Mouse (Mus musculus) R1 (cell line): Measurements from ENCODE around the gene Cfap45.

ENCODE experiments used
- DNase-seq: peaks from one replicate; pipeline ENCODE4 v3.0.0-alpha.2; 2018; ENCODE audit warnings: low read depth, low spot score

Cfap45 gene

GRCm38 (mm10) chr1:172520576-172521440 is at the start of gene Cfap45:
TSS of gene Cfap45 (plus strand) at chr1:172520801.
- DNase-seq, result peak; percentile 99

GRCm38 (mm10) chr1:172472909-172473308 is 47.7 kb upstream of the Cfap45 start:
- no peak for DNase-seq

GRCm38 (mm10) chr1:172474196-172474595 is 46.4 kb upstream of the Cfap45 start:
- DNase-seq, result no peak

GRCm38 (mm10) chr1:172475054-172475741 is 45.4 kb upstream of the Cfap45 start, which contains the start of gene Slamf9:
TSS of gene Slamf9 (plus strand) at chr1:172475358.
- no peak for DNase-seq

- DNase-seq, result no peak
Observed at GRCm38 (mm10) chr1:172478020-172478419, 42.6 kb upstream of the Cfap45 start.

- no peak for DNase-seq
Observed at GRCm38 (mm10) chr1:172480376-172480775, 40.2 kb upstream of the Cfap45 start.

- DNase-seq, result no peak
Observed at GRCm38 (mm10) chr1:172481111-172481510, 39.5 kb upstream of the Cfap45 start.

GRCm38 (mm10) chr1:172481540-172482280 is 38.9 kb upstream of the Cfap45 start, which contains the start of gene Igsf9:
TSS of gene Igsf9 (plus strand) at chr1:172481788.
- DNase-seq, result peak; percentile 99

GRCm38 (mm10) chr1:172482518-172483360 is 37.9 kb upstream of the Cfap45 start:
- no peak for DNase-seq

- no peak for DNase-seq
Observed at GRCm38 (mm10) chr1:172483361-172483660, 37.3 kb upstream of the Cfap45 start.

GRCm38 (mm10) chr1:172484236-172484635 is 36.4 kb upstream of the Cfap45 start:
- no peak for DNase-seq

- DNase-seq, result no peak
Observed at GRCm38 (mm10) chr1:172484671-172485070, 35.9 kb upstream of the Cfap45 start.

- DNase-seq, result no peak
Observed at GRCm38 (mm10) chr1:172485821-172486220, 34.8 kb upstream of the Cfap45 start.

GRCm38 (mm10) chr1:172486236-172486635 is 34.4 kb upstream of the Cfap45 start:
- DNase-seq, result no peak

- no peak for DNase-seq
Observed at GRCm38 (mm10) chr1:172486651-172487050, 34.0 kb upstream of the Cfap45 start.

- DNase-seq, result no peak
Observed at GRCm38 (mm10) chr1:172487859-172488258, 32.7 kb upstream of the Cfap45 start.

GRCm38 (mm10) chr1:172488831-172489230 is 31.8 kb upstream of the Cfap45 start:
- no peak for DNase-seq

GRCm38 (mm10) chr1:172489585-172490250 is 30.9 kb upstream of the Cfap45 start:
- no peak for DNase-seq

- DNase-seq, result peak; percentile 84
Observed at GRCm38 (mm10) chr1:172490261-172490661, 30.3 kb upstream of the Cfap45 start.

GRCm38 (mm10) chr1:172492047-172492446 is 28.6 kb upstream of the Cfap45 start:
- DNase-seq, result no peak

- no peak for DNase-seq
Observed at GRCm38 (mm10) chr1:172493516-172493915, 27.1 kb upstream of the Cfap45 start.
